Mouse (Mus musculus): ENCODE results near the gene Med9. TPM values are rescaled to one million over a fixed set of nuclear protein-coding genes. Genes with fewer than 3 reads are reported as not detected.

The Med9 gene
- polyA plus RNA-seq, 2 experiments: 21.7 to 34.6 TPM

GRCm38 (mm10) chr11:59948401-59948767 is 378 bp downstream of the Med9 start:
- ATAC-seq (ENCODE audit: low FRiP score, low read depth): peak; percentile 27
- H3K36me3 ChIP-seq (ENCODE audit: control insufficient read depth, insufficient read depth, low read length): 0 out of 2 replicates have a peak, but pooled peaks cover 3% of the 10 kb centered on the region
- peak overlapping the region; percentile 56 for H3K27ac ChIP-seq (replicated peaks; ENCODE audit: low read depth, low read length)
- no peak for TF ChIP-seq POLR2A (IDR thresholded peaks at IDR 0.05; ENCODE audit: borderline replicate concordance, extremely low read depth, insufficient read depth, insufficient read length)
- H3K4me1 ChIP-seq (ENCODE audit: control insufficient read depth, insufficient read depth, low read length): peaks cover 12% of the 10 kb centered on the region; the same call in 1 of the 2 replicates
- H3K9ac ChIP-seq (ENCODE audit: low read depth, low read length, severe bottlenecking): peak overlapping the region; percentile 88
- no peaks in the 10 kb centered on the region for H3K27me3 ChIP-seq (ENCODE audit: control insufficient read depth, insufficient read depth, low read length)
- WGBS: 2% methylated on average over 16 of the region's 16 CpGs
- no peak for DNase-seq (ENCODE audit: low spot score)
- peak overlapping the region; percentile 73 for H3K4me2 ChIP-seq (replicated peaks; ENCODE audit: low read depth, low read length, severe bottlenecking)
- no peaks in the 10 kb centered on the region for H3K9me3 ChIP-seq (ENCODE audit: control insufficient read depth, low read length)
- H3K4me3 ChIP-seq (replicated peaks; ENCODE audit: low read length): peak overlapping the region; percentile 77

GRCm38 (mm10) chr11:59952892-59953291 is 4.9 kb downstream of the Med9 start:
- H3K9me3 ChIP-seq (ENCODE audit: control insufficient read depth, low read length): no peaks in the 10 kb centered on the region
- ATAC-seq (ENCODE audit: low FRiP score, low read depth) (no peak), DNase-seq (ENCODE audit: low spot score) (no peak)
- WGBS: 78% methylated on average over 14 of the region's 14 CpGs
- no peak for TF ChIP-seq POLR2A (IDR thresholded peaks at IDR 0.05; ENCODE audit: borderline replicate concordance, extremely low read depth, insufficient read depth, insufficient read length)
- H3K4me1 ChIP-seq (ENCODE audit: control insufficient read depth, insufficient read depth, low read length): peaks cover 7% of the 10 kb centered on the region; the same call in 1 of the 2 replicates
- no peaks in the 10 kb centered on the region for H3K27me3 ChIP-seq (ENCODE audit: control insufficient read depth, insufficient read depth, low read length)
- H3K4me3 ChIP-seq (replicated peaks; ENCODE audit: low read length): no peak overlapping the region
- no peak overlapping the region for H3K9ac ChIP-seq (ENCODE audit: low read depth, low read length, severe bottlenecking)
- peaks cover 23% of the 10 kb centered on the region; the same call in 1 of the 2 replicates for H3K36me3 ChIP-seq (ENCODE audit: control insufficient read depth, insufficient read depth, low read length)
- H3K27ac ChIP-seq (replicated peaks; ENCODE audit: low read depth, low read length): no peak overlapping the region
- no peak overlapping the region for H3K4me2 ChIP-seq (replicated peaks; ENCODE audit: low read depth, low read length, severe bottlenecking)

GRCm38 (mm10) chr11:59956749-59957148 is 8.7 kb downstream of the Med9 start:
- peaks cover 32% of the 10 kb centered on the region for H3K36me3 ChIP-seq (ENCODE audit: control insufficient read depth, insufficient read depth, low read length)
- ATAC-seq (ENCODE audit: low FRiP score, low read depth): no peak
- no peak overlapping the region for H3K27ac ChIP-seq (replicated peaks; ENCODE audit: low read depth, low read length)
- no peaks in the 10 kb centered on the region for H3K9me3 ChIP-seq (ENCODE audit: control insufficient read depth, low read length)
- DNase-seq (ENCODE audit: low spot score): no peak
- H3K4me1 ChIP-seq (ENCODE audit: control insufficient read depth, insufficient read depth, low read length): no peaks in the 10 kb centered on the region; the same call in 1 of the 2 replicates
- no peak overlapping the region for H3K4me2 ChIP-seq (replicated peaks; ENCODE audit: low read depth, low read length, severe bottlenecking)
- no peaks in the 10 kb centered on the region for H3K27me3 ChIP-seq (ENCODE audit: control insufficient read depth, insufficient read depth, low read length)
- no peak for TF ChIP-seq POLR2A (IDR thresholded peaks at IDR 0.05; ENCODE audit: borderline replicate concordance, extremely low read depth, insufficient read depth, insufficient read length)
- no peak overlapping the region for H3K9ac ChIP-seq (ENCODE audit: low read depth, low read length, severe bottlenecking)
- H3K4me3 ChIP-seq (replicated peaks; ENCODE audit: low read length): no peak overlapping the region
- 65% methylated on average over 6 of the region's 6 CpGs for whole genome bisulfite sequencing

- TF ChIP-seq POLR2A (IDR thresholded peaks at IDR 0.05; ENCODE audit: borderline replicate concordance, extremely low read depth, insufficient read depth, insufficient read length): no peak
- WGBS: 76% methylated on average over 4 of the region's 4 CpGs
- H3K36me3 ChIP-seq (ENCODE audit: control insufficient read depth, insufficient read depth, low read length): peaks cover 37% of the 10 kb centered on the region
These were observed 11.4 kb downstream of the Med9 start for GRCm38 (mm10) chr11:59959453-59959852.

GRCm38 (mm10) chr11:59960476-59961337 is 12.7 kb downstream of the Med9 start:
- no peak overlapping the region for H3K27ac ChIP-seq (replicated peaks; ENCODE audit: low read depth, low read length)
- H3K4me2 ChIP-seq (replicated peaks; ENCODE audit: low read depth, low read length, severe bottlenecking): no peak overlapping the region
- 73% methylated on average over 20 of the region's 20 CpGs for WGBS
- no peak overlapping the region for H3K4me3 ChIP-seq (replicated peaks; ENCODE audit: low read length)
- H3K4me1 ChIP-seq (ENCODE audit: control insufficient read depth, insufficient read depth, low read length): peaks cover 17% of the 10 kb centered on the region
- DNase-seq (ENCODE audit: low spot score) (no peak), ATAC-seq (ENCODE audit: low FRiP score, low read depth) (no peak)
- H3K27me3 ChIP-seq (ENCODE audit: control insufficient read depth, insufficient read depth, low read length): peaks cover 26% of the 10 kb centered on the region
- H3K36me3 ChIP-seq (ENCODE audit: control insufficient read depth, insufficient read depth, low read length): peaks cover 34% of the 10 kb centered on the region
- H3K9me3 ChIP-seq (ENCODE audit: control insufficient read depth, low read length): no peaks in the 10 kb centered on the region
- TF ChIP-seq POLR2A (IDR thresholded peaks at IDR 0.05; ENCODE audit: borderline replicate concordance, extremely low read depth, insufficient read depth, insufficient read length): no peak
- no peak overlapping the region for H3K9ac ChIP-seq (ENCODE audit: low read depth, low read length, severe bottlenecking)

More at GRCm38 (mm10) chr11:59959453-59959852, 11.4 kb downstream of the Med9 start:
- Histone ChIP-seq H3K4me3 (replicated peaks; ENCODE audit: low read length) (no peak overlapping the region), H3K4me1 (ENCODE audit: control insufficient read depth, insufficient read depth, low read length) (peaks cover 10% of the 10 kb centered on the region), H3K9me3 (ENCODE audit: control insufficient read depth, low read length) (no peaks in the 10 kb centered on the region), H3K27me3 (ENCODE audit: control insufficient read depth, insufficient read depth, low read length) (peaks cover 23% of the 10 kb centered on the region), H3K9ac (ENCODE audit: low read depth, low read length, severe bottlenecking) (no peak overlapping the region), H3K4me2 (replicated peaks; ENCODE audit: low read depth, low read length, severe bottlenecking) (no peak overlapping the region), H3K27ac (replicated peaks; ENCODE audit: low read depth, low read length) (no peak overlapping the region)
- ATAC-seq (ENCODE audit: low FRiP score, low read depth) (no peak), DNase-seq (ENCODE audit: low spot score) (no peak)

Data from limb, embryonic 14.5 days (tissue).